Mouse (Mus musculus) lung, embryonic 15.5 days (tissue): ENCODE data around the gene Robo2. TPM values are rescaled to one million over a fixed set of nuclear protein-coding genes. Genes with fewer than 3 reads are reported as not detected.

Experiments used
- microRNA counts: library from miRNA; unstranded; fragments of <30 nt; microRNA quantifications from one replicate; lab custom pipeline; 2016
- microRNA-seq: library from miRNA; unstranded; fragments of <30 nt; microRNA quantifications from one replicate; pipeline ENCODE4, GENCODE M21; 2016
- polyA plus RNA-seq: library from polyadenylated mRNA; unstranded; fragments of >200 nt; fragmentation: Nextera tagmentation; extraction: Ambion mirVana; gene quantifications from 2 replicates; pipeline ENCODE4 v1.2.1, GENCODE M21; 2015

The Robo2 gene
- polyA plus RNA-seq, 1 experiment from 2014 or later: 38.8 TPM

MicroRNAs encoded within 50 kb of the gene (microRNA counts, 519-probe panel; counts per million panel counts)
- microRNA mmu-miR-691 (lab: Ali Mortazavi, UCI): 1,914 counts per million, percentile 14 among the panel's probes with 10 or more counts

Small RNA genes within 50 kb of the gene (microRNA-seq; reads per million reads assigned to microRNA genes)
- gene Gm24272 (not detected), gene Mir691 (not detected)
